7 mouse cellular contexts compared by ENCODE assay signal in the genomic region with DNA sequence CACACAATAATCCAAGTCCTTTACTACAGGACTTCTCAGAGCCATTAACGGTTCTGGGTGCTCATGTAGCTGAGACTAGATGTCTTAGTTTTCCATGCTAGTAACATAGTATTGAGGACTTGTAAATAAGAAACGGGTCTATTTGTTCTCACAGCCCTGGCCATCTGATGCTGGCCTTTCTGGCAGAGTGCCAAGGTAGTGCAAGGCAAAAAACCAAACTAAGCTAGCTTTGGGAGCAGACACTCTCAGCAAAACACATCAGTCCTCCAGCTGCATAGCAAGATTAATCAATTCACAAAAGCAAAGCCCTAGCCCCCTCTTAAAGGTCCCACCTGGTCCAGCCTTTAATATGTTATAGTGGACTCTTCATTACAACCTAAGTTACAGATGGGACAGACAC.
A peak's percentile ranks its signal among the peaks of the same experiment; 100 is the strongest.
DNase-seq lines count a peak whose midpoint lies in the region; ATAC-seq lines count a peak whose summit lies in the region.

No protein-coding gene starts in this region.

- ATAC-seq in CD4-positive, CD25-positive, alpha-beta regulatory T cell, adult 4 months = no peak

- peak; percentile 61 for DNase-seq in layer of hippocampus, adult 11-12 months (ENCODE audit: low spot score)
- DNase-seq in layer of hippocampus, adult 9-11 months = no peak
- peak; percentile 20 for DNase-seq in adrenal gland, postnatal 25 days
- peak; percentile 70 for DNase-seq in cerebellum, adult 9-10 months
- peak; percentile 17 to 45 for DNase-seq in kidney, postnatal 36 days
- no peak for DNase-seq in spleen, adult 12 weeks (ENCODE audit: low spot score)

Comparison
In these comparisons a context has a peak if more than half of its experiments do, and no peak if none do; other contexts are left out.
1. DNase-seq: peak in layer of hippocampus, adult 11-12 months (single experiment), adrenal gland, postnatal 25 days (single experiment), cerebellum, adult 9-10 months (single experiment) and kidney, postnatal 36 days (2 of 2); none in layer of hippocampus, adult 9-11 months (single experiment) and spleen, adult 12 weeks (single experiment).